Mouse (Mus musculus) cerebellum, postnatal 14 days (tissue): Measurements from ENCODE around the gene Itga5.
"Not testable (repeated sequence)": the region's sequence is repeated elsewhere in the genome, so short reads cannot be mapped to it uniquely, and the experiment has no call there.

Source experiments
- DNase-seq, 2 experiments: peaks; one replicate each; pipeline ENCODE4 v3.0.0; 2021; ENCODE audit warnings: mixed read lengths in 2 of 2

The Itga5 gene

DNA sequence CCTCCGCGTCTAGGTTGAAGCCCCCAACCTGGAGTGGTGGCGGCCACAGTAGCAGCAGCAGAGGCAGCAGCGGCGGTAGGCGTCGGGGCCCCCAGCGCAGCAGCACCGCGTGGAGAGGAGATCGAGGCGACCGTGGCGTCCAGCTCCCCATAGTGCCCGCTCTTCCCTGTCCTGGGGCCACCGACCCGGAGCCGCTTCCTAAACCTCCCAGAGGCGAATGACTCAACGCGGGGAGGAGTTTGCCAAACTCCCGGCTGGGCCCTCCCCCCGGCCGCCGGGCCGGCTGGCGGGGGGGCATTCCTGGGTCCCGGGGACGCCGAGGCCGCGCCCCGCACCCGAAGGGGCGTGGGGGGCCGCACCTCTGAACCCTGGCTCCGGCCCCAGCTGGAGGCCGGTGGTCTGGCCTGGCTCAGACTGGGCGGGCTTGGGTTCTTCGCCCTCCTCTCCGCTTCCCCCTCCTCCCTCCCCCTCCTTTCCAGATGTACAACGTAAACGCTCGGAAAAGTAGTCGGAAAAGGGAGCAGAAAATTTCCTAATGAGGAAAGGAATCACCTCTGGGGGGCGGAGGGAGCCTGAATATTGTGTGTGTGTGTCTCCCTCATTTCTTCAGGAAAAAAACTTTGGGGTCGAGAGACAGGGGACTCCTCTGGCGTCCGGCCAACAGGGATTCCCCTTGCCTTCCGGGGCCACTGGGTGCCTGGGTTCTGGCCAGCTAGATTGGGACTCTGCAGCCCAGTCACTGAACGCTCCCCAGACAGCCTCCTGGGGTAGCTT lies at the start of gene Itga5:
Gene Itga5, minus strand, starts transcription at position 388 of the 774 bp plus-strand sequence.
- DNase-seq, result peak; percentile 46 to 62

- not testable (repeated sequence) for DNase-seq
These were observed 39.0 kb upstream of the Itga5 start for GRCm38 (mm10) chr15:103405586-103405985.

GRCm38 (mm10) chr15:103401361-103401760 lies 34.8 kb upstream of the Itga5 start:
- DNase-seq, result no peak

- DNase-seq, result no peak
These were observed 27.0 kb upstream of the Itga5 start for GRCm38 (mm10) chr15:103393577-103393976.

DNA sequence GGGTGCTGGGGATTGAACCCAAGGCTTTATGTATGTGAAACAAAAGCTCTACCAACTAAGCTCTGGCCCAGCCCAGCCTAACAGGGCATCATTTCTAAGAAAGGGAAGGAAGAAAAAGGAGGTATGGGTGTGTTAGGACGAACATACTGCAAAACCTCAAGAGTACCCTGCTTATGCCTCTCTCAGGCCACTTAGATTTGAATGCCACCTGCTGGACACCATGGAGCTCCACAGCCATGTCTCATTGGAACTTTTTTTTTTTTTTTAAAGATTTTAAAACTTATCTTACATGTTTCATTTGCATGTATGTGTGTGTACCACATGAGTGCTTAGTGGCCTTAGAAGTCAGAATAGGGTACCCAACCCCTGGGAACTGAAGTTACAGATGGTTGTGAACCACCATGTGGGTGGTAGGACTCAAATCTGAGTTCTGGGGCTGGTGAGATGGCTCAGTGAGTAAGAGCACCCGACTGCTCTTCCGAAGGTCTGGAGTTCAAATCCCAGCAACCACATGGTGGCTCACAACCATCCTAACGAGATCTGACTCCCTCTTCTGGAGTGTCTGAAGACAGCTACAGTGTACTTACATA lies 22.1 kb upstream of the Itga5 start:
- DNase-seq, result peak; percentile 36 to 46

- DNase-seq, result peak in 1 of 2 experiments; percentile 35
These were observed 17.4 kb upstream of the Itga5 start for GRCm38 (mm10) chr15:103383771-103384488.

DNA sequence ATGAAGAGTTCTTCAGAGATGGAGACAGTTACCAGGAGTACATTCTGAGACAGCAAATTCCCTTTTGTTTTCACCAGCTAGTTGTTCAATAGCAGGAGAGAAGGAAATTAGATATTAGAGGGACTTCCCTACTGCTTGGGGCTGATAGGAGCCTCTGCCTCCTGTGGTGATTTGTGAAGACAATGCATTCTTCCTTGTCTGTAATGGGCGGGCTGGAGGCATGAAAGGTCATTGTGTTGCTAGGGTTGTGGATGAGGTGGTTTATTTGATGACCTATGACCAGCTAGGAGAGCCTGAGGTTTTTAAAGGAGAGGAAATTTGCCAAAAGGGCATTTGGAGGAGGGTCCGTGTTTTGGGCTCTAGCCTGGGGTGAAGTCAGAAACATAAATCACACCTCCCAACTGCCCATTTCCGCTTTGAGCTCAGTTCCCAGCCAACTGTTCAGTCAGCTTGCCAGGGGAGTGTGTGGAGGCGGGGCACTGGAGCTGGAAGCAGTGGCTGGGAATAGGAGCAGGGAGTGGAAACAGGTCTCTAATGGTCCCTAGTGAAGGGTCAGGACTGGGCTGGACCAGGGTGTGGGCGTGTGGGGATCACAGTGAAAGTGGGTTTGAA lies 16.3 kb upstream of the Itga5 start:
- peak; percentile 65 to 66 for DNase-seq

- no peak for DNase-seq
These were observed 15.5 kb upstream of the Itga5 start for GRCm38 (mm10) chr15:103382075-103382474.

DNA sequence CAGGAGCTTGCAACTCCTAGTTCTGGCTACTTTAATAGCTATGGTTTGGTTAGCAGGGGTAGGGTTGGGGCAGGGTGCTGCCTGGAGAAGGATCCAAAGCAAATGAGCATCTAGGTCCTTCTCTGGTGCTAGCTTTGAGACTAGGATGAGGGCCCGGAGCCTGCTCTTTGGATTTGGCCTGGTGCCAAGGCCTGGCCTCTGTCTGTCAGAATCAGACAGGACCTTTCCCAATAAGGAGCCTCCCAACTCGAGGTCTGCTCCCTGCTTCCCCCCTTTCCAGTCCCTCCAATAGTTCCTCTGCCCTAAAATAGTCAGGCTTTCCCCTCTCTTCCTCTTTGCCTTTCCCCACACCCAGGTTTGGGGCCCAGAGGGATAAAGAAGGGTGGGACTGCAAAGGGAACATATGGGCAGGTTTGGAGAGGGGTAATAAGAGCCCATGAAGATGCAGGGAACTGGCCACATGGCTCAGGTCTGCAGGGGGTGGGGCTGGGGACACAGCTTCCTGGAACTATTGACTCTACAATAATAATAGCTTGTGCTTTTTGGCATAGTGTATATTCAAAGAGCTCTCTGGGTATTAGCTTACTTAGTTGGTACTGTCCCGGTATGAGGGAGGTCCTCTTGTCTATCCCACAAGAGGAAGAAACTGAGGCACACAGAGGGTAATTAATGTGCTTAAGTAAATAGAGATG lies 12.2 kb upstream of the Itga5 start:
- DNase-seq, result peak in 1 of 2 experiments; percentile 41

DNA sequence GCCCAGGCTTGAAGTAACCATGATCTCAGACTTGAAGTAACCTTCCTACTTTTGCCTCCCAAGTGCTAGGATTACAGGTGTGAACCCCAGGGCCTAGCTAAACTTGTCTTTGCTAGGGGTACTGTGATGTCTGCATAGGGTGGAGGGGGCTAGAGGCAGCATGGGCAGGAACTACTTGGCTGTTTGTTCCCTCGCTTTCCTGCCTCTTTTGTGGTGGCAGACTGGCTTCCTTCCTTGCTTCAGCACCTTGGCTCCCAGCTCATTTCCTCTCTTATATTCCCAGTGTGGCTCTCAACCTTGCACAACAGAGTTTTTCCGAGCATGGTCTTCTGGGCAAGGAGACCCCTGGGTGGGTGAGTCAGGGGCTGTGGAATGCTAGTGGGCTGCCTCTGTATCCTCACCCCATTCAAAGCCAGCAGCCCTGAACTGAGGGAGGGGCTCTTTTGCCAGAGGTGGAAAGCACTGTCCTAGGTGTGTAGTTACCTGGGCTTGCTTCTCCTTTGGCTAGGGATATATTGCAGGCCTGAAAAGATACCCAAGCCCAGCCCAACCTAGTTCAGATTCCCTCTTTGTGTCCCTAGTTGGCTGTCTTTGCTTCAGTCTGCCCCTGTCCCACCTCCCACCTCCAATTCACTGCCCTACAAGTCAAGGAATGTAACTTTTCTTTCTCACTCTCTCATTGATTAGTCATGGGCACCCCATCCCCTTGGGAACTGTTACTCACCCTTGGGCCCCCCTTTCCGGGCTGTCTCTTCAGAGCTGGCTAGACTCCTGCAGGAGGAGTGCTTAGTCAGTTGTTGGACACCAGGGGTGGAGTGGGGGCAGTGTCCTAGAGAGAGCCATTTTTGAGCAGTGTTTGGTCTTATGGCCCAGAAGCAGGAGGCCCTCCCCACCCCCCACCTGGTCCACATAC lies 11.4 kb upstream of the Itga5 start:
- DNase-seq, result no peak

DNA sequence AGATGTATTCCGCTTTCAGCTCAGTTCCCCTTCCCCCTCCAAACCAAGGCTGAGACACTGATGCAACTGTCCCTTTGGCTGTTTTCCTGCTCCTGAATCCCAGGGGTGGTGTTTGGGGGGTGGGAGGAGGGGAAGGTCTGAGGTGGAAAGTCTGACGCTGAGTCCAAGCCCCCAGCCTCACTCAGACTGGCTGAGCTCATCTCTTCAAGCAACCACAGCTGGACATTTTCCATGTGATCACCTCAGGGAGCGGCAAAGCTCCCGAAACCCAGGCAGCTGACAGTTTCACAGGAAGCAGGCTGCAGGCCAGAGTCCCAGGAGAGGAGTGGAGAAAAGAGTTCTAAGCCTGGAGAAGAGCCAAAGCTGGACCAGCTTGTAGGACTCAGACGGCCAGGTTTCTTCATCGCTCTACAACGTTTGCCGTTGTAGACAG lies 10.3 kb upstream of the Itga5 start:
- peak; percentile 56 to 61 for DNase-seq

- DNase-seq, result no peak
These were observed 8.7 kb upstream of the Itga5 start for GRCm38 (mm10) chr15:103375112-103375800.

DNA sequence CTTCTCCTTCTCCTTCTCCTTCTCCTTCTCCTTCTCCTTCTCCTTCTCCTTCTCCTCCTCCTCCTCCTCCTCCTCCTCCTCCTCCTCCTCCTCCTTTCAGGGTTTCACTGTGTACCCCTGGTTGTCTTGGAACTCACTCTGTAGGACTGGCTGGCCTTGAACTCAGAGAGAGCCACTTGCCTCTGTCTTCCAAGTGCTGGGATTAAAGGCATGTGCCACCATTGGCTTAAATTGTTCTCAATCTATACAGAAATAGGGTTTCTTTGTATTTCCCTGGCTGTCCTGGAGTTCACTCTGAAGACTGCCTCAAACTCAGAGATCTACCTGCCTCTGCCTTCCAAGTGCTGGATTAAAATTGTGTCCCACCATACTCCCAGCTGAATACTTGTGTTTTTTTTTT lies 5.9 kb upstream of the Itga5 start:
- DNase-seq, result no peak

GRCm38 (mm10) chr15:103371741-103372140 lies 5.2 kb upstream of the Itga5 start:
- DNase-seq, result no peak

DNA sequence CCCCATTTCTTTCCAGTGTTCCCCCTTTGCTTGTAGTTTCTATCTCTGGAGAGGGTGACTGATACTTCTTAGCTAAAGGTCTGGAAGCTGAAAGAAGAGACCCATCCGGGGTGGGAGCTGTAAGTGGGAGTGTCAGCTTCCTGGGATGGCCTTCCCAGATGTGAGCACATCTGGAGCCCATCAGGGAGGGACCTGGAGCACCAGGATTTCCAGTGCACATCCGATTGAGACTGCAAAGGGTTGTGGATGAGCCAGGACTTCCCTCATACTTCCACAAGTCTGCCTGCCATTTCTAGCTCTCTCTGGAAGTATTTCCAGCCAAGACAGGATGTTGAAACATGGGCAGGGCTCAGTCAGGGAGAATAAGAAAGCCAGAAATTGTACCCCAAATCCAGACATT lies 4.6 kb upstream of the Itga5 start:
- no peak for DNase-seq

DNA sequence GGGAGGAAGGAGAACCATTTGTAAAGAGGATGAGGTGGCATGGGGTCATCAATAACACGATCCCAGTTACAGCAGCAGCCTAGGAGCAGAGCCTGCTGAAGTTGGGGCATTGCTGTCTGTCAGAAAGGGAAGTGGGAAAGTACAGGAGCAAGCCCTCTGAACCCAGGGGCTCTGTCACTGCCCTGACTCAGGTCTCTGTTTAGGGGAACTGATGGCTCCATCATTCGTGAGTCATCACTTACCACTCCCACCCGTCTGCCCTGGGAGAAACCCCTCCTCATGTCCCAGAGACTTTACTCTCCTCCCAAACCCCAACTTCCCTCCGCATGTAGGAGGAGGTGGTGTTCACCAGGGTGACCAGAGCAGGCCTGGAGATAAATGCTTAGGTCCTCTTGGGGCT lies 3.9 kb upstream of the Itga5 start:
- DNase-seq, result no peak

DNA sequence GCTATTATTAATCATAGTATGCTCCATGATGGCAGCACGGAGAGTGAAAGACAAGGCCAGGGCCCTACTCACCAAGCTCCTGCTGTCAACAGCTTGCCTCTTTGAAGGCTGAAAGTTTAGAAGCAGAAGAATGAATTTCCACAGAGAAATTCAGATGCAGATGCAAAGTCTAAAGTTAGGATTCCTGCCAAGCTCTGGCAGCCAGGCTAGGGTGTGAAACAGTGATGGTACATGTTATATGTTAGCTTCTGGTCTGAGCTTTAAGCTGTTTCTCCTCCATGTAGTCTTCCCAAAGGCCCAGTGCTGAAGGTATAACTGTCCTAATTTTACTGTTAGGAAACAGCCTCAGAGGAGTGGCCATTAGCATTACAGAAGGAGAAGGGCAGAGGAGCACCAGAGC lies 2.6 kb upstream of the Itga5 start:
- DNase-seq, result no peak

- DNase-seq, result no peak
These were observed 1.8 kb upstream of the Itga5 start for GRCm38 (mm10) chr15:103368179-103368940.

DNA sequence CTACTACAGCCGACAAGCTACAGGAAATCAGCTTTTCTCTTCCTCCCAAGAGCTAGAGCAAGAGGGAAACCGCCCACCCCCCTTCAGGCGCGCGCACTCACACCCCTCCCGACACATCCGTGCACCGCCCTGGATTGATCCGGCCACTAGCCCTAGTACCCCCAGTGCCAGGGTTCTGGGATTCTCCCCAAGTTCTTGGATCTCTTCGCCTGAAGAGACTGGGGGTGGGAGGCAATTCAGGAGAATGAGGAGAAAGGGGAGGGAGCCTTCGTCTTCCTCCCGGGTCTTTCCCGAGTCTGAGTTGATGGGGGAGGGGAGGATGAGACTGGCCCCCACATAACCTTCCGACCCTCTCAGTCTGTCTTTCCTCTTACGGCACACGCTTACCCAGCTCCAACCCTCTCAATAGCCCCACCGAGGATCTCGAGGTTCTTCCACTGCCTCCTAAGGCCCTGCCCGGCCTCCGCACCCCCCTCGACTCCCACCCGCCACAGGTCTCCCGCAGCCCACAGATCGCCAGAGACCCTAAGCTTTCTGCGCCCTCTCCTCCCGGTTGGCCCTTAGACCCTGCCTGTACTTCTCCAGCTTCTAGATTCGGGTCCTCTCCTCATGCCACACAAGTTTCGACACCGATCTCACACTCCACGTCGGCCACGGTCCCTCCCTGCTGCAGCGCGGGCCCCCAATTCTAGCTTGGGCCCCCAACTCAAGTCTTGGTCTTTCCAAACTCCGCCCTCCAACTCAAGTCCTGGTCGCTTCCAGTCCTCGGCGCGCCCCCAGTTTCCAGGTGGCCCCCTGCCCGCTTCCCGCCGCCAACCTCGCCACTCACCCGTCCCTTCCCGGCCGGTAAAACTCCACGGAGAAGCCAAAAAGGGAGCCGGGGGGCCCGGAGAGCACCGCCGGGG lies 840 bp downstream of the Itga5 start:
- DNase-seq, result no peak
